ENCODE assay signal across 26 mouse cellular contexts in genomic region chr3:25629198-25629597, GRCm38 (mm10).
DNase-seq lines count a peak whose midpoint lies in the region; ATAC-seq and TF ChIP-seq lines count a peak whose summit lies in the region.
"Had no signal": no experiment of that assay in that cellular context is flagged by ENCODE, and none has a peak within 500 bp of the region (broad histone marks: within the 10 kb centered on the region; RNA-seq: fewer than 3 reads in every experiment).

No protein-coding gene starts in this region.

- no peak overlapping the region for H3K9ac ChIP-seq in limb, embryonic 11.5 days (ENCODE audit: low read length)
- H3K9ac ChIP-seq in limb, embryonic 13.5 days, result no peak overlapping the region
- H3K9ac ChIP-seq in midbrain, postnatal 0 days (replicated peaks; ENCODE audit: low read length, poor library complexity, severe bottlenecking), result no peak overlapping the region
- H3K9ac ChIP-seq: embryonic facial prominence, embryonic 12.5 days; embryonic facial prominence, embryonic 15.5 days; forebrain, embryonic 12.5 days had no signal

- H3K36me3 ChIP-seq in limb, embryonic 11.5 days (ENCODE audit: control insufficient read depth, insufficient read depth, low read length), result no peaks in the 10 kb centered on the region
- no peaks in the 10 kb centered on the region for H3K36me3 ChIP-seq in limb, embryonic 10.5 days
- no peaks in the 10 kb centered on the region for H3K36me3 ChIP-seq in limb, embryonic 13.5 days
- H3K36me3 ChIP-seq in midbrain, postnatal 0 days (ENCODE audit: insufficient read depth, low read length), result no peaks in the 10 kb centered on the region
- H3K36me3 ChIP-seq: embryonic facial prominence, embryonic 12.5 days; embryonic facial prominence, embryonic 15.5 days; forebrain, embryonic 10.5 days; forebrain, embryonic 12.5 days; G1E had no signal

- DNase-seq in embryo, embryonic 11 days, result peak; percentile 8
- no peak for DNase-seq in embryo, embryonic 9.5 days (ENCODE audit: extremely low spot score)
- DNase-seq in limb, embryonic 11.5 days (ENCODE audit: low spot score), result peak; percentile 21
- DNase-seq in limb, embryonic 10.5 days (ENCODE audit: low spot score), result no peak
- DNase-seq in midbrain, postnatal 0 days (ENCODE audit: low spot score), result no peak
- no peak for DNase-seq in cerebellum, postnatal 36 days
- DNase-seq: adrenal gland, adult 2 months; adrenal gland, postnatal 10 days; adrenal gland, postnatal 25 days; B cell, adult 2 months; cerebellum, adult 11 months; cerebellum, adult 18-20 months; cerebellum, adult 8-10 months; cerebellum, adult 9-11 months; cerebellum, postnatal 14 days had no signal

- H3K27ac ChIP-seq in limb, embryonic 11.5 days (replicated peaks; ENCODE audit: low read depth, low read length), result no peak overlapping the region
- H3K27ac ChIP-seq in limb, embryonic 10.5 days, result no peak overlapping the region
- no peak overlapping the region for H3K27ac ChIP-seq in limb, embryonic 13.5 days
- no peak overlapping the region for H3K27ac ChIP-seq in midbrain, postnatal 0 days (ENCODE audit: low read depth, low read length)
- H3K27ac ChIP-seq: embryonic facial prominence, embryonic 12.5 days; embryonic facial prominence, embryonic 15.5 days; forebrain, embryonic 10.5 days; forebrain, embryonic 12.5 days had no signal

- H3K4me2 ChIP-seq in limb, embryonic 11.5 days (ENCODE audit: low read depth, severe bottlenecking), result no peak overlapping the region
- H3K4me2 ChIP-seq in limb, embryonic 13.5 days (replicated peaks), result no peak overlapping the region
- no peak overlapping the region for H3K4me2 ChIP-seq in midbrain, postnatal 0 days (ENCODE audit: low read depth, low read length, poor library complexity, severe bottlenecking)
- H3K4me2 ChIP-seq: embryonic facial prominence, embryonic 12.5 days; embryonic facial prominence, embryonic 15.5 days; forebrain, embryonic 12.5 days had no signal

- WGBS in limb, embryonic 11.5 days, result 49% methylated on average over 2 of the region's 2 CpGs
- 74% methylated on average over 2 of the region's 2 CpGs for WGBS in limb, embryonic 10.5 days
- WGBS in limb, embryonic 13.5 days, result 25% methylated on average over 2 of the region's 2 CpGs
- 90% methylated on average over 2 of the region's 2 CpGs for WGBS in midbrain, postnatal 0 days

- H3K9me3 ChIP-seq in limb, embryonic 11.5 days (ENCODE audit: control insufficient read depth, low read length), result no peaks in the 10 kb centered on the region
- H3K9me3 ChIP-seq in limb, embryonic 10.5 days (replicated peaks), result no peaks in the 10 kb centered on the region
- H3K9me3 ChIP-seq in limb, embryonic 13.5 days, result no peaks in the 10 kb centered on the region
- H3K9me3 ChIP-seq in midbrain, postnatal 0 days (ENCODE audit: low read length), result no peaks in the 10 kb centered on the region
- H3K9me3 ChIP-seq: embryonic facial prominence, embryonic 12.5 days; embryonic facial prominence, embryonic 15.5 days; forebrain, embryonic 10.5 days; forebrain, embryonic 12.5 days; G1E had no signal

- H3K27me3 ChIP-seq in limb, embryonic 11.5 days (ENCODE audit: control insufficient read depth, insufficient read depth, low read length), result no peaks in the 10 kb centered on the region
- H3K27me3 ChIP-seq in limb, embryonic 10.5 days (ENCODE audit: low read depth, poor library complexity, severe bottlenecking), result no peaks in the 10 kb centered on the region
- H3K27me3 ChIP-seq in limb, embryonic 13.5 days, result no peaks in the 10 kb centered on the region
- H3K27me3 ChIP-seq in midbrain, postnatal 0 days (ENCODE audit: insufficient read depth, low read length), result no peaks in the 10 kb centered on the region
- H3K27me3 ChIP-seq: CH12.LX; embryonic facial prominence, embryonic 12.5 days; embryonic facial prominence, embryonic 15.5 days; forebrain, embryonic 12.5 days had no signal

- no peak for ATAC-seq in limb, embryonic 11.5 days (ENCODE audit: insufficient number of reproducible peaks, low FRiP score, low TSS enrichment, low read depth)
- peak; percentile 72; the same call in 1 of the 2 replicates for ATAC-seq in limb, embryonic 13.5 days (ENCODE audit: low FRiP score, low read depth)
- ATAC-seq in midbrain, postnatal 0 days (ENCODE audit: low FRiP score), result no peak
- ATAC-seq: CD4-positive, CD25-positive, alpha-beta regulatory T cell, adult 4 months; forebrain, embryonic 14.5 days; forebrain, embryonic 16.5 days had no signal

- no peaks in the 10 kb centered on the region for H3K4me1 ChIP-seq in limb, embryonic 11.5 days (ENCODE audit: control insufficient read depth, insufficient read depth, low read length)
- no peaks in the 10 kb centered on the region; the same call in 1 of the 2 replicates for H3K4me1 ChIP-seq in limb, embryonic 10.5 days
- H3K4me1 ChIP-seq in limb, embryonic 13.5 days, result 0 out of 2 replicates have a peak, but pooled peaks cover 2% of the 10 kb centered on the region
- no peaks in the 10 kb centered on the region for H3K4me1 ChIP-seq in midbrain, postnatal 0 days (ENCODE audit: insufficient read depth, low read length)
- H3K4me1 ChIP-seq: embryonic facial prominence, embryonic 12.5 days; embryonic facial prominence, embryonic 15.5 days; forebrain, embryonic 10.5 days; forebrain, embryonic 12.5 days had no signal

- H3K4me3 ChIP-seq in limb, embryonic 11.5 days (ENCODE audit: low read depth, low read length), result no peak overlapping the region
- H3K4me3 ChIP-seq in limb, embryonic 10.5 days, result no peak overlapping the region
- H3K4me3 ChIP-seq in limb, embryonic 13.5 days, result no peak overlapping the region
- no peak overlapping the region for H3K4me3 ChIP-seq in midbrain, postnatal 0 days (ENCODE audit: low read depth, low read length)
- H3K4me3 ChIP-seq: embryonic facial prominence, embryonic 12.5 days; embryonic facial prominence, embryonic 15.5 days; erythroblast, embryonic 14.5 days; forebrain, embryonic 10.5 days; forebrain, embryonic 12.5 days had no signal

- no peak for TF ChIP-seq CTCF in midbrain, postnatal 0 days (IDR thresholded peaks at IDR 0.05)

Comparison
In these comparisons a context has a peak if more than half of its experiments do, and no peak if none do; other contexts are left out.
1. DNase-seq: peak in embryo, embryonic 11 days (single experiment) and limb, embryonic 11.5 days (single experiment); none in embryo, embryonic 9.5 days (single experiment), limb, embryonic 10.5 days (single experiment), midbrain, postnatal 0 days (single experiment) and cerebellum, postnatal 36 days (0 of 2).